Mouse (Mus musculus): Measurements from ENCODE around the gene Rgn. TPM values are rescaled to one million over a fixed set of nuclear protein-coding genes. Genes with fewer than 3 reads are reported as not detected.

Rgn gene
- polyA plus RNA-seq (2016; fragmentation: Nextera tagmentation; extraction: Ambion mirVana), result 0.20 and 0.21 TPM in 2 replicates

DNA sequence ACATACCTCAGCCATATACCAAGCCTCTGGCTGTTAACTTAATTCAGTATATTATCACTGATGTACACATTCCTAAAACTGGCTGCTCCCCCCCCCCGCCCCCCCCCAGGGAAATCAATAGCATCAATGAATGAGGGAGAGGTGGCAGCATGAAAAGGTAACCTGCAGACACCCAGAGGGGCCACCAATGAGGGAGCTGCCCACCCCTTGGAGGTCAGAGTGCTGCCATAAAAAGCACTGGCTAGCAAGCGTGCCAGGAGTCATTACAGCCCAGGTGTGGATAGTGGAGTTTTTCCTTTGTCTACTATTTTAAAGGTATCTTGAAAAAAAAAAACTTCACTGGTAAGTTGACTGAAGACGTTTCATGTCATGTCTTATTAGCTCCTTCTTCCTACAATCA, at the start of gene Rgn:
Gene Rgn (plus strand): TSS at position 256 of the 400 bp plus-strand sequence.
- no peak for DNase-seq (ENCODE audit: low spot score)
- 69% methylated on average over 3 of the region's 3 CpGs for WGBS
- H3K27me3 ChIP-seq (ENCODE audit: low read depth, poor library complexity, severe bottlenecking), result no peaks in the 10 kb centered on the region
- no peaks in the 10 kb centered on the region for H3K4me1 ChIP-seq
- H3K27ac ChIP-seq, result no peak within 1 kb of the TSS
- H3K4me3 ChIP-seq, result peak within 1 kb of the TSS; percentile 41
- no peaks in the 10 kb centered on the region for H3K9me3 ChIP-seq (replicated peaks)
- no peaks in the 10 kb centered on the region for H3K36me3 ChIP-seq

DNA sequence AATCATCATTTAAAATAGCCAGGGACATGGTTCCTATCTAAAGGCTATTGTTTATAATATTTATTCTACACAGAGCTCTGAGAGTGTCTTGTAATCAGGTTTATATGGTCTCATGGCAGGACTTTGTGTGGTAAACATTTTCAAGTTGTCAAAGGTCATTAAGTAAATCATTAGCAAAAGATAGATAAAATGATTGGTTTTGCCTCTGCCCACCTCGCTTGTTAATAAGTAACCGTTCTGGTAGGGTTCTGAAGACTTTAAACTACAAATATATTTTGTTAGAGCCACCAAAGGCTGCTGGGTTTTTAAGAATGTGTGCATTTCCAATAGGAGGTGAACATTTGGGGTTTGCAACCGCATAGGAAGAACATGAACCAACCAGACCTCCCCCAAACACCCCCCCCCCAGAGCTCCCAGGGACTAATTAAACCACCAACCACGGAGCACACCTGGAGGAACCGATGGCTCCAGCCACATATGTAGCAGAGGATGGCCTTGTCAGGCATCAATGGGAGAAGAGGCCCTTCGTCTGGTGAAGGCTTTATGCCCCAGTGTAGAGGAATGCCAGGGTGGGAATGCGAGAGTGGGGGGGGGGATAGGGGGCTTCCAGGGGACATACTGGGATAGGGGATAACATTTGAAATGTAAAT, 29.2 kb upstream of the Rgn start:
- Histone ChIP-seq H3K4me3 (no peak overlapping the region), H3K4me1 (no peaks in the 10 kb centered on the region), H3K9me3 (replicated peaks) (no peaks in the 10 kb centered on the region), H3K27me3 (ENCODE audit: low read depth, poor library complexity, severe bottlenecking) (no peaks in the 10 kb centered on the region), H3K27ac (no peak overlapping the region), H3K36me3 (peaks cover 10% of the 10 kb centered on the region)
- no peak for DNase-seq (ENCODE audit: low spot score)
- WGBS, result 85% methylated on average over 7 of the region's 7 CpGs

DNA sequence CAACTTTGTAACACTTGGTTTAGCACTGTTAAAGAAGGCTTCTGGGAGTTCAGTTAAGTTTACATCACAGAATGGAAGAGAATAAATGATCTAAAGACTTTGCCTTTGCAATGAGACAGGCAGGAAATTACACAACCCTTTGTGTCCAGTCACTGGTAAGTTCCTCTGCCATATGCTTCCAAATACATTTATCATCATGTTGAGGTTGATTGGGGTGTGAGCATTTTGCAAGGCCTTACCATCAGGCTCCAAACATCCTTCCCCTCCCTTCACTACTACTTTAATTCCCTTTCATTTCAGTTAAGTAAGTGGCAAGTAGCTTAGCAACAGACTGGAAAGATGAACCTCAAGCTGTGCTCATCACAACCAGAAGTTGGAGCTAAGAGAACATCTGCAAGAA, 28.0 kb upstream of the Rgn start:
- no peak overlapping the region for H3K27ac ChIP-seq
- no peaks in the 10 kb centered on the region for H3K4me1 ChIP-seq
- H3K36me3 ChIP-seq, result peaks cover 10% of the 10 kb centered on the region
- H3K27me3 ChIP-seq (ENCODE audit: low read depth, poor library complexity, severe bottlenecking), result no peaks in the 10 kb centered on the region
- H3K9me3 ChIP-seq (replicated peaks), result no peaks in the 10 kb centered on the region
- H3K4me3 ChIP-seq, result no peak overlapping the region
- DNase-seq (ENCODE audit: low spot score), result no peak

DNA sequence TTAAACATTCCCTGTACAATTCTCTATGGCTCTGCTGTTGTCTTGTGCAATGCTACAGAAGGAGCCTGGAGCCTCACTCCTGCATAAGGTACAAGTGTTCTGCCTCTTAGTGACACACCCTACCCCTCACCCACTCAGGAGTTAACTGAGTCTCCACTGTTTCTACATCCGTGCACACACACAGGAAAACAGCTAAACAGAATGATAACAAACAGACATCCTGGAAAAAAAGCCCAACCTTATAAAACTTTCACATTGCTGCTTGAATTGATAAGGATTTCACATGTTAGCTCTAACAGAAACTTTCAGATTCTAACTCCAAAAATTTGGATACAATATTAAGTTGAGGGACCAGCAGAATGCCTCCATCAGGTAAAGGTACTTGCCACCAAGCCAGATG, 17.0 kb upstream of the Rgn start:
- Histone ChIP-seq H3K27me3 (ENCODE audit: low read depth, poor library complexity, severe bottlenecking) (no peaks in the 10 kb centered on the region), H3K4me1 (no peaks in the 10 kb centered on the region), H3K27ac (no peak overlapping the region), H3K36me3 (no peaks in the 10 kb centered on the region), H3K4me3 (no peak overlapping the region), H3K9me3 (replicated peaks) (no peaks in the 10 kb centered on the region)
- 69% methylated on average over 1 of the region's 1 CpGs for WGBS
- no peak for DNase-seq (ENCODE audit: low spot score)

DNA sequence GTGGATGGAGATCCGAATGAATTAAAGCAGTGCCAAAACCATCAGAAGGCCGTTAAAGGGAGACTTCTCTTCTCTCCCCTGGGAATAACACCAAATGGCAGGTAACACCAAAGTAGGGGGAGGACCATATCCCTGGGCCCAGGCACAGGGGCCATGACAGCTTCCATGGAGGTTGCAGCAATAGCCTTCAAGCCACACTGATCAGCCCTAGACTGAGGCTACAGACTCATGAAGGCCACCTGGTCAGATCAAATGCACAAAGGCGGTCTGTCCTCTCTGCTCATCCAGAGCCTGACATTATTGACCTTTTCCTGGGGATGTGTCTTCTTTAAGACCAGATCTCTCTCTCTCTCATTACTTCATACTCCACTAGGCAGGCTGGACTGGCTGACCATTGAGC, 5.7 kb upstream of the Rgn start:
- no peaks in the 10 kb centered on the region for H3K9me3 ChIP-seq (replicated peaks)
- no peak overlapping the region for H3K27ac ChIP-seq
- no peak for DNase-seq (ENCODE audit: low spot score)
- no peaks in the 10 kb centered on the region for H3K36me3 ChIP-seq
- H3K4me1 ChIP-seq, result no peaks in the 10 kb centered on the region
- WGBS, result 85% methylated on average over 3 of the region's 3 CpGs
- H3K4me3 ChIP-seq, result no peak overlapping the region
- no peaks in the 10 kb centered on the region for H3K27me3 ChIP-seq (ENCODE audit: low read depth, poor library complexity, severe bottlenecking)

DNA sequence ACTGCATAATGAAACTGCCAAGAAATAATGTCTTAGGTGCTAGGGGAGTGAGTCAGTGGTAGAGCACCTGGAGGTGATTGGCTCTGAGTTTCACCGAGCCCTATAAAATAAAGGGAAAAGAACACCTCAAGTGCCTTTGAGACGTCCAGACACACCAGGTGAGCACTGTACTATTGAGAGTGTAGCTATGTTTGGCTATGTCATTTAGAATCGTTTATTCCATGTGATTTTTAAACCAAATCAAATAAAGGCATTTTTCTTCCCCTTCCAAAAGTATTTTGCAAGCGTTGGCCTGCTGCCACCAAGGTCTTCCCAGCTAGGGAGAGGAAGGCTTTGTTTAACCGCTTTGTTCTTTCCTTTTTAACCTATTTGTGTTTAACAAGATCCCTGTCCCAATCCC, 2.0 kb upstream of the Rgn start:
- H3K27me3 ChIP-seq (ENCODE audit: low read depth, poor library complexity, severe bottlenecking), result no peaks in the 10 kb centered on the region
- H3K27ac ChIP-seq, result no peak overlapping the region
- no peaks in the 10 kb centered on the region for H3K4me1 ChIP-seq
- WGBS, result 67% methylated on average over 5 of the region's 5 CpGs
- no peaks in the 10 kb centered on the region for H3K36me3 ChIP-seq
- H3K9me3 ChIP-seq (replicated peaks), result no peaks in the 10 kb centered on the region
- no peak for DNase-seq (ENCODE audit: low spot score)
- no peak overlapping the region for H3K4me3 ChIP-seq

DNA sequence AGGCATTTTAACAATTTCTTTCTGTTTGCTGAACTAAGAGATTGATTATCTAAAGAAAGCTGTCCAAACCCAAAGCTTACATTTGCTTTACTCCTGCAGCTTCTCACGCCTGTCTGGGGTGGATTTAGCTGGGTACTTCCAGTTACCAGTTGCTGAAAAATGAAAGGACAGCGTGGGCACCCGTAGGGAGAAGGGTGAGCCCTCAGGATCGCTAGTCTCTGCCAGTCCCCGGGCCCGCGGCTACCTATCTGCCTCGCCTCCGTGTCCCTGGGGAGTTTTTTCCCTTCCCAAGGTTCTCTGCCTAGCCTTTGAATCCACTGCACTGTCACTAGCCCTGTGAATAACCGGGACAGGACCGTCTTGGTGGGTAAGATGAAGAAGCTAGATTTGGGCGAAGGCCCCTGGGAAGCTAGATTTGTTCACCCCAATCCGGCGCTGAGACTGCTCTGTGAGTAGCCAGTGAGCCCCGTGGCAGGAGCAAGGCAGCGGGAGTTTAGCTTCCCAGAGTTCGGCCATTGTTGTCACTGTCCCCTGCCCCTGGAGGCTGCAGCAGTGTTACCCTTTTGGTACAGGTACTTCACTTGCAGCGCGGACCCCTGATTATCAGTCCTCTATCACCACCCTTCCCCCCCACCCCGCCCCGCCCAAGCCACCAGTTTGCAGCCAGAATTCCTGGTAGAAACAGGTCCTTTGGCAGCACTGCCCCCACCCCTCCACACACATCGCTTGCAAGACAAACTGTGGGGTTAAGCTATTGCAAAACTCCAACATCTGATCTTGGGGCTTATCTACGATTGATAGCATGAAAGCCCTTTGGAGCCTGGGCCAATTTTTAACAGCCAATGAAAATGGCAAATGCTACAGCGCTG, 1.3 kb upstream of the Rgn start:
- Histone ChIP-seq H3K9me3 (replicated peaks) (no peaks in the 10 kb centered on the region), H3K27ac (peak overlapping the region; percentile 59; the same call in 1 of the 2 replicates), H3K27me3 (ENCODE audit: low read depth, poor library complexity, severe bottlenecking) (no peaks in the 10 kb centered on the region), H3K4me1 (no peaks in the 10 kb centered on the region), H3K36me3 (no peaks in the 10 kb centered on the region), H3K4me3 (peak overlapping the region; percentile 41)
- DNase-seq (ENCODE audit: low spot score), result peak; percentile 33
- 15% methylated on average over 24 of the region's 24 CpGs for WGBS

DNA sequence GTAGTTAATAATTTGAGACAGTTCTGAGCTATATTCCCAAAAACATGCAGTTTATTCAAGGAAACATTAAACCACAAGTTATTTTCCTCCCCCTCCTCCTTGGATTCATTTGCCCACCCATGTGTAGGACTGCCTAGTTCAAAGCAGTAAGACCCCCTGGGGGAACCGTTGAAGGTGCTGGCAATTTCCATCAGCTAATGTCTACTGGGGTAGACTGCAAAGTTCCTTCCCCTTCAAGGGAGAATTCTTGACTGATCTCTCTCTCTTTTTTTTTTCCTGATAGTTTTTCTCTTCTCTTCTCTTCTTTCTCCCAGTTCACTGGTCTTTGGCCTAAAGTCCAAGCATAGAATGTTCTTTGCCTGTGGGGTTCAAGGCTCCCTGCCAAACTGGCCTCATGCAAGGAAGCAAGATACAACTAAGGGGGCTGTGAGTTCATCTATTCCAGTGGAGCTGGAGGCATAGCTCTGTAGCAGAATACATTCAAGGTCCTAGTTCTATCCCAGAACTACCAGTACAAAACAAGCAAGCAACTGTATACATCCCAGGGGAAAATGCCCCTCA, 627 bp upstream of the Rgn start:
- Histone ChIP-seq H3K4me3 (no peak overlapping the region), H3K9me3 (replicated peaks) (no peaks in the 10 kb centered on the region), H3K27ac (no peak overlapping the region), H3K4me1 (no peaks in the 10 kb centered on the region), H3K27me3 (ENCODE audit: low read depth, poor library complexity, severe bottlenecking) (no peaks in the 10 kb centered on the region), H3K36me3 (no peaks in the 10 kb centered on the region)
- no peak for DNase-seq (ENCODE audit: low spot score)
- WGBS, result 56% methylated on average over 1 of the region's 1 CpGs

DNA sequence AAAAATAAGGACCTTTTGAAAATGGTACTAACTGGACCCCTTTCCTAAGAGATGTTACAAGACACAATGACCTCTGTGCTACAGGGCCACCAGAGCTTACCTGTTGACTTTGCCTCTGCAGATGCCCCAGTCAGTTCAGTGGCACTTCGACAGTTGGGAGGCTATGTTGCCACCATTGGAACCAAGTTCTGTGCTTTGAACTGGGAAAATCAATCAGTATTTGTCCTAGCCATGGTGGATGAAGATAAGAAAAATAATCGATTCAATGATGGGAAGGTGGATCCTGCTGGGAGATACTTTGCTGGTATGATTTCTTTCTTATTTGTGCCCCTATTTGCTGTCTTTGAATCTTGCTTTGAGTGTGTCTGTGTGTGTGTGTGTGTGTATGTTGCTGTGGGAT, 2.6 kb downstream of the Rgn start:
- 86% methylated on average over 2 of the region's 2 CpGs for WGBS

DNA sequence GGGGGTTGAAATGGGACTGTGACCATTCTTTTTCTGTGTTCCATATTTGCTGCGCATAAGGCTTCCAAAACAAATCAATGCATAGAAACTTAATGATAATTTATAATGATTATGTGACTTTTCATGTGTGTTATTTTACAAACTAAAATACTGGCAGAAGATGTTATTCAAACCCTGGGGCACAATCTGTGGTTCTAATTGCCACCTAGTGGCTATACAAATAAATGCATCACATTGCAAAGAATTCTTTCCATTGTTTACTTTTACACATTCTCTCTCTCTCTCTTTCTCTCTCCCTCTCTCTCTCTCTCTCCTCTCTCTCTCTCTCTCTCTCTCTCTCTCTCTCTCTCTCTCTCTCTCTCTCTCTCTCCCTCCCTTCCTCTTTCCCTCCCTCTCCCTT, 12.3 kb downstream of the Rgn start:
- DNase-seq (ENCODE audit: low spot score), result no peak
- WGBS, result 52% methylated on average over 1 of the region's 1 CpGs
- Histone ChIP-seq H3K27ac (no peak overlapping the region), H3K27me3 (ENCODE audit: low read depth, poor library complexity, severe bottlenecking) (no peaks in the 10 kb centered on the region), H3K4me3 (no peak overlapping the region), H3K9me3 (replicated peaks) (no peaks in the 10 kb centered on the region), H3K36me3 (no peaks in the 10 kb centered on the region), H3K4me1 (no peaks in the 10 kb centered on the region)

More for the DNA sequence above, 2.6 kb downstream of the Rgn start:
- no peaks in the 10 kb centered on the region for H3K27me3 ChIP-seq (ENCODE audit: low read depth, poor library complexity, severe bottlenecking)
- no peaks in the 10 kb centered on the region for H3K4me1 ChIP-seq
- H3K27ac ChIP-seq, result no peak overlapping the region
- DNase-seq (ENCODE audit: low spot score), result no peak
- H3K9me3 ChIP-seq (replicated peaks), result no peaks in the 10 kb centered on the region
- no peaks in the 10 kb centered on the region for H3K36me3 ChIP-seq
- H3K4me3 ChIP-seq, result no peak overlapping the region

DNA sequence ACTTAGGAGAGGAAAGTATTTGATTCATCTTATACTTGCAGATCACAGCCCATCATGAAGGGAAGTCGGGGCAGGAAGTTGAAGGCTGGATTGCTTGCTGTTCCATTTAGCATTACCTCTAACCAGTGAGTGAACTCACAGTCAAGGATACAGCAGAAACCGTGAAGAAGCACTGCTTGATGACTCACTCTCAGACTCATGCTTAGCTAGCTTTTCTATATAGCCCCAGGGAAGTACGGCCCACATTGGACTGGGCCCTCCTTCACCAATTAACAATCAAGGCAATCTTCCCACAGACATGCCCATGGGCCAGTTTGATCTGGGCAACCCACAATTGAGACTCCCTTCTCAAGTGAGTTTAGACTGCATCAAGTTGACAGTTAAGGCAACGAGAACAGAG, 14.4 kb downstream of the Rgn start:
- Histone ChIP-seq H3K4me3 (no peak overlapping the region), H3K27me3 (ENCODE audit: low read depth, poor library complexity, severe bottlenecking) (no peaks in the 10 kb centered on the region), H3K4me1 (no peaks in the 10 kb centered on the region), H3K9me3 (replicated peaks) (no peaks in the 10 kb centered on the region), H3K27ac (no peak overlapping the region), H3K36me3 (no peaks in the 10 kb centered on the region)
- WGBS, result 76% methylated on average over 4 of the region's 4 CpGs
- no peak for DNase-seq (ENCODE audit: low spot score)

DNA sequence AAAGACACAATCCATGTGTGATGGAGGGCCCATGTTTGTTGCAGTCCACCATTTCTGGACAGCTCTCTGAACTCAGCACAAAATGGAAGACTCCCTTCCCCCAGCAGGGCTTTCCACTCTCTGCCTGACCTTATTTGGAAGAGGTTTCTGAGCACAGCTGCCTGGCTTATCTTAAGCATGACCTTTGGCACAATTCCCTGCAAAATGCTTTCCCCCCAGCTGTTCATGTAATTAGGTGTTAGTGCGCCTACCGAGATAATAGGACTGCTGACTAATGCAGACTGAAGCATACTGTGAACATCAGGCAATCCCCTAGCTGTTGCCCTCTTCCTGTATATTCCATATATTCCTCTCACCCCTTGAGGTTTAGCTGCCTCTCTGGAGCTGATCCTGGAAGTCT, 21.4 kb downstream of the Rgn start:
- H3K9me3 ChIP-seq (replicated peaks), result no peaks in the 10 kb centered on the region
- WGBS, result 43% methylated on average over 2 of the region's 2 CpGs
- H3K4me3 ChIP-seq, result no peak overlapping the region
- H3K27ac ChIP-seq, result no peak overlapping the region
- H3K27me3 ChIP-seq (ENCODE audit: low read depth, poor library complexity, severe bottlenecking), result no peaks in the 10 kb centered on the region
- H3K36me3 ChIP-seq, result no peaks in the 10 kb centered on the region
- peaks cover 6% of the 10 kb centered on the region; the same call in 1 of the 2 replicates for H3K4me1 ChIP-seq
- DNase-seq (ENCODE audit: low spot score), result peak; percentile 30

DNA sequence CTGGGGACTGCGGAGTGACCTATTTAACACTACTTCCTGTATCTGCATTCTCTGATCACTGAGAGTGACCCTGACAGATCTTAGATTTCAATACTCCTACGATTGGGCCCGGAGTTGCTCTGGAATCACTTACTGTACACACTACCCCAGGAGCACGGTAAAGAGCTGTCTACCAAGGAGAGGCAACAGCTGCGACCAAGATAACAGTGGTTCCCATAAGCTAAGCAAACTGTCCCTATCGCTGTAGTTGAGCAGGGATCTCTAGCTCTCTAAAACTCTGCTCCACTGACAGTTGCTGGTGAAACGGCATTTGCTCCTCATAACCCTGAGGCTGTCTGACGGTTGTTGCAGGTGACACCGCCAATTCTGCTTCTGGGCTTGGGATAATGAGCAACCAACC, 23.1 kb downstream of the Rgn start:
- Histone ChIP-seq H3K4me1 (peaks cover 6% of the 10 kb centered on the region; the same call in 1 of the 2 replicates), H3K27ac (no peak overlapping the region), H3K36me3 (no peaks in the 10 kb centered on the region), H3K4me3 (no peak overlapping the region), H3K9me3 (replicated peaks) (no peaks in the 10 kb centered on the region), H3K27me3 (ENCODE audit: low read depth, poor library complexity, severe bottlenecking) (no peaks in the 10 kb centered on the region)
- no peak for DNase-seq (ENCODE audit: low spot score)
- 75% methylated on average over 9 of the region's 9 CpGs for WGBS
